Mouse (Mus musculus) mesoderm, embryonic 11.5 days (tissue): ENCODE results near the gene Ddah2.

ENCODE experiments used
- DNase-seq: peaks from one replicate; pipeline ENCODE4 v3.0.0-alpha.2; 2012; ENCODE audit warnings: low read depth, low spot score

Ddah2 gene

DNA sequence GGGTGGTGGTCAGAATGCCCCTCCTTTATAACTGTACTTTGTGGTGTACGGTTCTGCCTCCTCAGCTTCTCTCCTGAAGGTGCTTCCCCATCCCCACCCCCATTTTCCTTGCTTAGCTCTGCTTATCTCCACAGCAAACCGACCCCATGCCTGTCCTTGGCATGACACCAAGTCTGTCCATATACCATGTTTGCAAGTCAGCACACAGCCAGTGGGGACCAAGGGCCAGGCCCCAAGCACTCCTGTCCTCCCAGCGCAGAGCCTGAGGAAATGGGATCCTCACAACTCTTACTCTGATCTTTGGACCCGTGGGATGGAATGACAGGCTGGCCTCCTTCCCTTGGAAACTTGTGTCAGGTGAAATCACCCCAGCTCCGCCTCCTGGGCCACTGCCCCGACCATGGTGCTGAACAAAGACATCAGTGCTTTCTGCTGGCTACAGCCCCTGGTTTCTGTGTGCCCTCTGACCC lies 44.4 kb downstream of the Ddah2 start:
- no peak for DNase-seq

DNA sequence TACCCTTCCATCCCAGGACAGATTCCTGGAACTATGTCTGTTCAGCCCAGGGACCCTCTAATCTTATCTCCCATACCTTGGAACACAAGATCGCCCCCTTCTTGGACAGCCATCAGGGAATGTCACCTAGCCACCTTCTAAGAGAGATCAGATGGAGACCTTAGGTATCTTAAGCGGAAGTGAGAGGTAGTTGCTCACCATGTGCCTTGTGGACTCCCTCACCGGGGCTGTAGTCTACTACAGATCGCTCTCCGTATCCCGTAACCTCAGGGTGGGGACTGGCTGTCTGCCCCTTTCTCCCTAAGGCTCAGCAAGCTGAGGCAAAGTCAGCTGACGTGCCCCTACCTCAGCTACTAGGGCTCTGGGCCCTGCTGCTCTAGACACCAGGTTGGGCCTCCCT lies 45.2 kb downstream of the Ddah2 start:
- no peak for DNase-seq

DNA sequence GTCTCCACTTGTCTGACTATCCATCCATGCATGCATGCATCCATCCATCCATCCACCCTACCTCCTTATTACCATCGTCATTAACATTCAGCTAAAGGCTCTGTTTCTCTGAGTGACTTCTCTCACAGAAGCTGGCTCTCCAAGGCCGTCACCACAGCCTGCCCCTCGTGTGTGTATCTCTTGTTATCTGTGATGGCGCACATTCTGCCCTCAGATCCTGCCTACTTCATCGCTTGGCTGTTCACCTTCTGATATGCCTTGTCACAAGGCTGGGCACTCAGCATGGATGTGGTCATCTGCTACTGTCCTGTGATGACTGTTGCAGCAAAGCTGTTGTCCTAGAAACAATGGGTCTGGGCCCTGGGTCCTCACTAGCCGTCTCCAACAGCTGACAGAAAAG lies 45.9 kb downstream of the Ddah2 start:
- DNase-seq = no peak

DNA sequence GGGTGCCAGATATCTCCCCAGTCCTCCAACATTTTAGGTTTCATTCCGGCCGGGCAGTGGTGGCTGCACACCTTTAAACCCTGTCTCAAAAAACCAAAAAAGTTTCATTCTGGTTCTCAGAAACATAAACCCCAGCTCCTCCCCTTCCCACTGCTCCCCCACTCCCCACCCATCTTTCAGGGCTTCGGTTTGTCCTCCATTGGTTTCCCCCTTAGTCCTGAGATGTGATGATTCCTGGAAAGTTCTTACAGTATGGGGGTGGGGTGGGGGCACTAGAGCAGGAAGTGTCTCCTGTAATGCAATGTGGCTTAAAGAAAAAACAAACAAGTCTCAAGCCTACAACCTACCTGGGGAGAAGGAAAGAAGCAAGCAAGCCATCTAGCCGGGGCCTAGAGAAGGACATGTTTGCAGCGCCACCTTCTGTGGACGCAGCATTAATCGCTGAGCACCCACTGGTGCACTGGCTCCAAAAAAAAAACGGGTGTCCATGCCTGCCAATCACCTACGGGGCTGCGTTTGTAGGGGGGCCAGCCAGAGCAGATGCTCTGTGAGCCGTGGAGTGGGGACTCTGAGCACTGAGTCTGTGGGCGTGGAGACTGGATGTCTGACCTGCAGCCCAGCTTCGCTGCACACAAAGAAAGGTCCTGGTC lies 47.0 kb downstream of the Ddah2 start:
- no peak for DNase-seq

DNA sequence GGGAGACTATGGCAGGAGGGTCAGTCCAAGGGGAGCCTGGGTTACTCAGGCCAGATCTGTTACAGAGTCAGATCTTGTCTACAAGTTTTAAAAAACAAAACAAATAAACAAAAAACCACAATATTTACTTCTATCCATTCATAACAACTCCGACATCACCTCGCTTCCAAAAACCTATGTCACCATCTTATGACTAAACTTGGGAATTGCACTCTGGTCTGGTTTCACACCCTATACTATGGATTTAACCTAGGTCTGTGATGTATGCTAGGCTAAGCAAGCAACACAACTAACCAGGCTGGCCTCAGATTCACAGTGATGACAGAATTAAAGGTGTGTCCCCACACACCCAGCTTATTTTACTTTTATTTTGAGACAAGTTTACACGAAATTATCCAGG lies 47.7 kb downstream of the Ddah2 start:
- DNase-seq = no peak

DNA sequence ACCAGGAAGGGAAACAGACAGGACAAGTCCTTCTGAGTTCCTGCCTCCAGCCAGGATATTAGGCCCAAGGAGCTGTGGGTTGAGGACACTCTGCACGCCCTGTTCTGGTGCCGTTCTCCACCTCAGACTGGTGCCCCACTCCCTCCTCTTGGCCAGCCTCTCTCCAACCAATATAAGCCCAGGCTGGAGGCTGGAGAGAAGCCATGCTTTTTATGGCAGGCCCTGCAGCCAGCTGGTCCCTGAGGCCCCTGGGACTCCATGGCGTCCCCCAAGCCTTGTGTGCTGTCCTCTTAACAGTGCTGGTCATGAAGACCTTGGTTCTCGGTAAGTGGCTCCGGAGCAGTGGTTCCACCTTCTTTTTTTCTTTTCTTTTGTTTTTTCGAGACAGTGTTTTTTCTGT lies 49.3 kb downstream of the Ddah2 start, which contains the start of gene Ly6g5c:
TSS of gene Ly6g5c (plus strand) at position 183 of the 400 bp plus-strand sequence.
- no peak for DNase-seq
